Mouse (Mus musculus): ENCODE data around the gene Card14.

DNA sequence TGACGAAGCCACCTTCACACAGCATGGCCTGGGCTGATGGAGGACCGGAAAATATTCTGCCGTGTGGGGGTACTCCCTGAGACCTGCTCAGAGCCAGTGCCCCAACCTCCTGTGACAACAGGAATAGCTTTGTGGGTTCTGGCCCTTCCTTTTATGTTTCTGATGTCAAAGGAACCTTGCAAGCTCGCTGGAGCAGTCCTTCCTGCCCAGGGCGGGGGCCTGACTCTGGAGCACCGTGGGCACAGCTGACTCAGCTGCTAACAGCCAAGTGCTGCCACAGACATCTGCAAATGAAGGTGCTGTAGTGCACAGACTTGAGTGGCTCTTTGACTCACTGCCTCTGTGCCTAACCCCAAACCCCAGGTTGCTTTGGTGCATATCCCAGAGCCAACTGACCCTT lies 37.3 kb downstream of the Card14 start:
- TF ChIP-seq MAFK (IDR thresholded peaks at IDR 0.05; ENCODE audit: insufficient read depth, low read depth, low read length): no peak
- TF ChIP-seq HCFC1 (IDR thresholded peaks at IDR 0.05; ENCODE audit: borderline replicate concordance, insufficient read depth, low read length): no peak
